Mouse (Mus musculus) heart, embryonic 11.5 days (tissue): ENCODE measurements at regions not wholly inside any gene's neighbourhood (a gene's known extent, or its start where the extent isn't known, plus 50 kb on each side); places are given as distances from the start of the nearest gene placed in this dataset.

Experiments
- ATAC-seq: fragments of 200-750 bp; cut with Nextera tagmentation; replicated peaks from 2 replicates; pipeline ENCODE4 v1.8.0; 2017; ENCODE audit warnings: moderate library complexity; ENCODE audit not compliant: insufficient number of reproducible peaks, low FRiP score, low TSS enrichment
- H3K27ac ChIP-seq: fragments of 300-500 bp; sonication (generic); 2 replicates; pipeline ENCODE4 v1.5.1; 2014; ENCODE audit warnings: mild to moderate bottlenecking, low read depth, low read length
- H3K27me3 ChIP-seq: fragments of 300-500 bp; sonication (generic); 2 replicates; pipeline ENCODE4 v1.6.1; 2014; ENCODE audit warnings: mild to moderate bottlenecking, low read length, mixed read lengths; ENCODE audit not compliant: control insufficient read depth, insufficient read depth
- H3K36me3 ChIP-seq: fragments of 300-500 bp; sonication (generic); 2 replicates; pipeline ENCODE4 v1.6.1; 2014; ENCODE audit warnings: mild to moderate bottlenecking, low read length, moderate library complexity, mixed read lengths; ENCODE audit not compliant: control insufficient read depth, insufficient read depth
- H3K4me1 ChIP-seq: fragments of 300-500 bp; sonication (generic); 2 replicates; pipeline ENCODE4 v1.6.1; 2014; ENCODE audit warnings: low read length; ENCODE audit not compliant: control insufficient read depth, insufficient read depth
- H3K4me2 ChIP-seq: fragments of 300-500 bp; sonication (generic); 2 replicates; pipeline ENCODE4 v1.6.1; 2014; ENCODE audit warnings: mild to moderate bottlenecking, moderate library complexity
- H3K4me3 ChIP-seq: fragments of 300-500 bp; sonication (generic); 2 replicates; pipeline ENCODE4 v1.5.1; 2014; ENCODE audit warnings: low read depth, low read length
- H3K9ac ChIP-seq: fragments of 300-500 bp; sonication (generic); 2 replicates; pipeline ENCODE4 v1.6.1; 2014; ENCODE audit warnings: mild to moderate bottlenecking, low read depth, low read length, moderate library complexity
- H3K9me3 ChIP-seq: fragments of 300-500 bp; sonication (generic); replicated peaks from 2 replicates; pipeline ENCODE4 v1.6.1; 2016; ENCODE audit warnings: low read length; ENCODE audit not compliant: control insufficient read depth
- WGBS: fragments of 180-500 bp; shearing (Covaris S2); extraction: QIAGEN DNeasy Blood & Tissue Kit; methylation state at CpG from one replicate; pipeline ENCODE4 v1.1.7; 2014; ENCODE audit not compliant: insufficient replicate concordance; 5-methylcytosine and 5-hydroxymethylcytosine counted together

DNA sequence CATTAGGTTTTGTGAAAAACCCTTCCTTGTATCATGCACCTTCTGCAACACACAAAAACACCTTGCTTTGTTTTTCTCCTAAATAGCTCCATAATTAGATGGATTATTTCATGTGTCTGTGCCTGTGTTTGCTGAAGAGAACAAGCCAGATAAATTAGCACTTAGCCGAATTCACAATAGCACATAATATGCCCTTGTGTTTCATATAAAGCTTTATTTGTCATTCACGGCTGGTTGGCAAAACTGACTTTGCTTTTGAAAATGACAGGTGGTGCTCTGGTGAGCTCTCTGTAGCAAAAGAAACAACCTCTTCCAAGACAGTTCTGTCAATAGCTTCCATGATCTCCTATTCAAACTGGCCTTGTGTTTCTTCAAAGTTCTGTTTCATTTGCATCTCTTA, 551.2 kb upstream of the Itga1 start:
- no peaks in the 10 kb centered on the region for H3K36me3 ChIP-seq
- ATAC-seq, result no peak

DNA sequence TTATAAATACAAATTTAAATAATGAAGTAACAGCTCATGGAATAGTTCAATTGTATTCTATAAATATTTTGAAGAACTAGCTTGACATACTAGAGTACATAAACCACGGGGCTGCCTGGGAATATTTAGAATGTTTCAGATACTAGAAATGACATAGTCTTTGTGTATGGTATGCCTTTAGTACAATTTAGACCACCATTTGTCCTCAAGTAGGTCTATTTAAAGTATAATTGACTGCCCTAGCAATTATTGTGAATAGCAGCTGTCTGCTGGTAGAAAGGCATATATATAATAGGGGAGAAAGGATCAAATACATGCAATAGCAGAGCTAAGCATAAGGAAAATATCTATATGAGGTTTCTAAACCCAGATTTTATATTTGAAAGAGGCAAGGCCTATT, 550.6 kb upstream of the Itga1 start:
- H3K36me3 ChIP-seq, result no peaks in the 10 kb centered on the region
- H3K27me3 ChIP-seq, result no peaks in the 10 kb centered on the region
- 66% methylated on average over 1 of the region's 1 CpGs for WGBS
- ATAC-seq, result no peak
- H3K27ac ChIP-seq, result no peak overlapping the region
- H3K9ac ChIP-seq, result no peak overlapping the region
- no peak overlapping the region for H3K4me2 ChIP-seq
- no peaks in the 10 kb centered on the region for H3K9me3 ChIP-seq
- H3K4me1 ChIP-seq, result no peaks in the 10 kb centered on the region
- H3K4me3 ChIP-seq, result no peak overlapping the region

More for the DNA sequence above, 551.2 kb upstream of the Itga1 start:
- 79% methylated on average over 2 of the region's 2 CpGs for WGBS
- no peaks in the 10 kb centered on the region for H3K9me3 ChIP-seq
- H3K4me3 ChIP-seq, result no peak overlapping the region
- H3K9ac ChIP-seq, result no peak overlapping the region
- no peak overlapping the region for H3K4me2 ChIP-seq
- H3K27ac ChIP-seq, result no peak overlapping the region
- no peaks in the 10 kb centered on the region for H3K4me1 ChIP-seq
- no peaks in the 10 kb centered on the region for H3K27me3 ChIP-seq

DNA sequence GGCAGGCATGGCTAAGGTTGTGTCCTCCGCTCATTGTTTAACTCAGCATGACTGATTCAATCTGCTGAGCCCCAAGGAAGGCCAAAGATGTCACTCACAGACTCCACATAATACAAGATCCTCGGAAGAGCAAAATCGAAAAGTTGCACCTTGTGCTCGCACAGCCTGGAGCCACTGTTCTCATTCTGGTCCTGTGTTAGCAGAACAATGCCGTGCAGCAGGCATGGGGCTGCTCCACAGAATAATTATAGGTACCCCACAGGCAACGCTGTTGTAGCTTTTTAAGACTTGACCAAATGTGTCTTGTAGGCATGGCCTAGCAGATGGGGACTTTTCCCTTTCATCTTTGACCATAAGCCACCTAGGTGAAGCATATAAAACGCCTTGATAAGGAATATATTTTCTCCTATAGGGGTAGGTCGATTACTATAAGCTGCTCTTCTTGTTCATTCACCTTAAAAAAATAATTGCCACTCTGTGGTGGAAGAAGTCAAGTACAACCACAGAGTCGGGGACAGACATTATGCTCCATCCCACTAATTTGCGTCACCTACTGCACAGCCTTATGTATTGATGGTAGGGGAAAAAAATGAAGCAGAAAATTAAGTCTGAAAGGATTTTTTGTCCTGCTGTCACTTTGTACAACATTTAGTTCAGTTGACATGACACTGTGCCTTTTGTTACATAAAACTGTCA, 529.8 kb upstream of the Itga1 start:
- no peaks in the 10 kb centered on the region for H3K4me1 ChIP-seq
- H3K27me3 ChIP-seq, result no peaks in the 10 kb centered on the region
- H3K4me3 ChIP-seq, result no peak overlapping the region
- H3K27ac ChIP-seq, result no peak overlapping the region
- H3K36me3 ChIP-seq, result no peaks in the 10 kb centered on the region
- H3K9me3 ChIP-seq, result no peaks in the 10 kb centered on the region
- ATAC-seq, result no peak
- WGBS, result 81% methylated on average over 10 of the region's 10 CpGs
- H3K4me2 ChIP-seq, result no peak overlapping the region
- no peak overlapping the region for H3K9ac ChIP-seq

DNA sequence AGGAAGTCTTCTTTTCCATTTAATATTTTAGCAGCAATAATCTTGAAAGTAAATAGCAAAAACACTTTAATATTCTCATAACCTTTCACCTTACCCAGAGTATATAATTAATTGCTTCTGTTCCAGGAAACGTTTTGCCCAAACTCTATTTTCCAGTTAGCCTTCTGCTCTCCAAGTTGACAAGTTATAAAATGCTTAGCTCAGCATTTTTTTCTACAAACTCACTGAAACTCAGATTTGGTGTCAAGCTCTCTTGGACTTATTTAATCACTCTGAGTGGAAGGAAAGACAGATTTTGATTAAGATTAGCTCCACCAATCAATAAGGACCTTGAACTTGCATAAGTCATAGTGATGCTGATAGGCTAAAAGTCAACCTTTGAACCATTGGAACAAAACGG, 528.8 kb upstream of the Itga1 start:
- no peak overlapping the region for H3K4me3 ChIP-seq
- 63% methylated on average over 2 of the region's 2 CpGs for WGBS
- H3K4me1 ChIP-seq, result no peaks in the 10 kb centered on the region
- no peaks in the 10 kb centered on the region for H3K27me3 ChIP-seq
- no peak overlapping the region for H3K9ac ChIP-seq
- H3K27ac ChIP-seq, result no peak overlapping the region
- ATAC-seq, result no peak
- no peaks in the 10 kb centered on the region for H3K36me3 ChIP-seq
- no peaks in the 10 kb centered on the region for H3K9me3 ChIP-seq
- no peak overlapping the region for H3K4me2 ChIP-seq

DNA sequence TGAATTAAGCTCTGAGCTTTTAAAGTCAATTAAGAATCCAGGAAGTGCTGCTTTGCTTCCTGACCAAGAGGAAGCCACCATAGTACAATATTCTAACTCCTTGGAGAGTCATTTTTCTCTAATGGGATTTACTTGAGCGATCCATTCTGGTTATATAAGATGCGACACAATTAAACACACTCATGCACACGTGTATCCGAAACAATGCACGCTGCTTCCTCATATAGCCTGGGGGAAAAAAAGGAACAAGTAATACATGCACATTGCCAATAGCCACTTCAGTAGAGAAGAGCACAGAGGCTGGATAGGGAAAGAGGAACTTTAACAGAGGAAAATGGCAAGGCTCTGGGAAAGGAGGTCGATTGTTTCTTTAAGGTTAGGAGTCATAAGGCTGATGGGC, 511.4 kb upstream of the Itga1 start:
- H3K9ac ChIP-seq, result no peak overlapping the region
- H3K4me2 ChIP-seq, result no peak overlapping the region
- no peaks in the 10 kb centered on the region for H3K36me3 ChIP-seq
- ATAC-seq, result no peak
- no peaks in the 10 kb centered on the region for H3K9me3 ChIP-seq
- H3K27me3 ChIP-seq, result no peaks in the 10 kb centered on the region
- 72% methylated on average over 6 of the region's 6 CpGs for WGBS
- no peak overlapping the region for H3K4me3 ChIP-seq
- no peak overlapping the region for H3K27ac ChIP-seq
- H3K4me1 ChIP-seq, result 0 out of 2 replicates have a peak, but pooled peaks cover 2% of the 10 kb centered on the region

DNA sequence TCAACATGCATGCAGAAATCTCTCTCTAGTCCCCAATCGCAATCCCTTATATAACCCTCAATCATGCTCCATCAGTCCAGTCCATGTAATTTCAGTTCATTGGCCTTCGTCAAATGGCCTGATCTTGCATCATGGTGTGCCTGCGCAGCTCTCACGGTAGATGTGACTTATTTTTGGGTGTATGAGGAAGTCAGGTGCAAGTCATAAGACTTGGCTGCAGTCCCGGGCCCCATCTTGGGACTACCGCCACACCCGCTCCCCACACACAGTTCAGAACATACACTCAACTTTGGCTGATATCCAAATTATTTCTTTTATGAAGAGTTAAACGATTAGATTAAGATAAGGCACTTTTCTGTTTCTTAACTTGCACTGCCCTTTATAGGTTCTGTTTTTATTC, 504.7 kb upstream of the Itga1 start:
- Histone ChIP-seq H3K27ac (no peak overlapping the region), H3K9me3 (no peaks in the 10 kb centered on the region), H3K27me3 (no peaks in the 10 kb centered on the region), H3K4me3 (no peak overlapping the region), H3K4me2 (no peak overlapping the region), H3K9ac (no peak overlapping the region), H3K4me1 (0 out of 2 replicates have a peak, but pooled peaks cover 2% of the 10 kb centered on the region), H3K36me3 (no peaks in the 10 kb centered on the region)
- WGBS, result 84% methylated on average over 8 of the region's 8 CpGs
- no peak for ATAC-seq

DNA sequence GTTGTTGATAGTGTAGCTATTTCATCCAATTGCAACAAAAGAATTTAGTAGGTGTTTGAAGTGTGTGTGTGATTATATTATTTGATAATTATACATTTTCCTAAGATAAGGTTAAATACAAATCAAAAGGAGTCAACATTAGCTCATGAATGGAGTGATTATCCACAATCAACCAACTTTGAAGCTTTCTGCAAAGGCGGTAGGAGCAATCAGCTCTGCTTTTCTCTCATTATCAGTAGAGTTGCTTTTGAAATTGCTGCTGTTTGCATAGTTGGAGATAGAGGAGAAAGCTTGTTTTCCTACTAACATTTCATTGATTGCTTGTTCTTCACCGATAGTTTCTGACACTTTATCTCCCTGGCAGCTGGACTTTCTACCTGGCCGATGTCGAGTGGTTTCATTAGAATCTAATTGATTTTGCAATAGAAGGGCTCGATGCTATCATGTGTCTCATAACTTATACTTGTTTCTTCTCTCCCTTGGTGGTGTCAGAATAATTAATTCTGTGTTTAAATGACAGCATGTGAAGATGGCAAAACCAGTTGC, 493.4 kb upstream of the Itga1 start:
- no peak overlapping the region for H3K9ac ChIP-seq
- ATAC-seq, result no peak
- H3K4me3 ChIP-seq, result no peak overlapping the region
- no peak overlapping the region for H3K4me2 ChIP-seq
- H3K4me1 ChIP-seq, result no peaks in the 10 kb centered on the region
- WGBS, result 70% methylated on average over 5 of the region's 5 CpGs
- H3K9me3 ChIP-seq, result no peaks in the 10 kb centered on the region
- no peaks in the 10 kb centered on the region for H3K27me3 ChIP-seq
- no peak overlapping the region for H3K27ac ChIP-seq
- no peaks in the 10 kb centered on the region for H3K36me3 ChIP-seq

DNA sequence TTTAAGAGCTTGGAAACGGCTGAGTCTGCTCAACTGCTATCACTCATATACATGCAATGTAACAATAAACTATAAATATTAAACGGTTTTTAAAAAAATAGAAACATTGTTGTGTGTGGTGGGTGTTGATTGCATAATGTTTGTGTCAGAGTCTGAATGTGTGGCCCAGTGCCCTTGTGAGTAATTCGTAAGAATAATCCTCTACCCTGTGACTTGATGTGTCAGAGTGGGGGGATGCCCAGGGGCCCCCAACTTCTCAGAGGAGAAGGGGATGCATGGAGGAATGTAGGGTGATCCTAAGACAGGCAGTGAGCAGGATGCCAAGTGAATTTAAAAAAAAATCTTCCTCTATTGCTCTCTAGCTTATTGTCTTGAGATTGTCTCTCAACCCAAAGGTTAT, 474.2 kb upstream of the Itga1 start:
- Histone ChIP-seq H3K9ac (no peak overlapping the region), H3K36me3 (no peaks in the 10 kb centered on the region), H3K9me3 (no peaks in the 10 kb centered on the region), H3K4me3 (no peak overlapping the region), H3K27me3 (no peaks in the 10 kb centered on the region), H3K27ac (no peak overlapping the region), H3K4me2 (no peak overlapping the region), H3K4me1 (no peaks in the 10 kb centered on the region)
- 75% methylated on average over 3 of the region's 3 CpGs for WGBS
- ATAC-seq, result no peak
